Mouse (Mus musculus) neural tube, embryonic 15.5 days (tissue): ENCODE results near the gene Grb7. TPM values are rescaled to one million over a fixed set of nuclear protein-coding genes. Genes with fewer than 3 reads are reported as not detected.

Experiments
- ATAC-seq: fragments of 200-750 bp; cut with Nextera tagmentation; 2 replicates; pipeline ENCODE4 v1.8.0; 2017; ENCODE audit warnings: mild to moderate bottlenecking, moderate TSS enrichment, moderate library complexity; ENCODE audit not compliant: low FRiP score
- H3K27ac ChIP-seq: fragments of 300-500 bp; sonication (generic); replicated peaks from 2 replicates; pipeline ENCODE4 v1.5.1; 2015; ENCODE audit warnings: mild to moderate bottlenecking, inconsistent platforms
- H3K27me3 ChIP-seq: fragments of 300-500 bp; sonication (generic); replicated peaks from 2 replicates; pipeline ENCODE4 v1.6.1; 2015; ENCODE audit warnings: inconsistent platforms
- H3K36me3 ChIP-seq: fragments of 300-500 bp; sonication (generic); 2 replicates; pipeline ENCODE4 v1.6.1; 2015; ENCODE audit warnings: inconsistent platforms
- H3K4me1 ChIP-seq: fragments of 300-500 bp; sonication (generic); 2 replicates; pipeline ENCODE4 v1.6.1; 2015; ENCODE audit warnings: inconsistent platforms
- H3K4me2 ChIP-seq: fragments of 300-500 bp; sonication (generic); 2 replicates; pipeline ENCODE4 v1.6.1; 2015; ENCODE audit warnings: inconsistent platforms, mild to moderate bottlenecking, moderate library complexity
- H3K4me3 ChIP-seq: fragments of 300-500 bp; sonication (generic); replicated peaks from 2 replicates; pipeline ENCODE4 v1.5.1; 2015; ENCODE audit warnings: mild to moderate bottlenecking, inconsistent platforms
- H3K9ac ChIP-seq: fragments of 300-500 bp; sonication (generic); replicated peaks from 2 replicates; pipeline ENCODE4 v1.6.1; 2015; ENCODE audit warnings: mild to moderate bottlenecking, inconsistent platforms
- H3K9me3 ChIP-seq: fragments of 300-500 bp; sonication (generic); replicated peaks from 2 replicates; pipeline ENCODE4 v1.6.1; 2016; ENCODE audit warnings: inconsistent platforms
- WGBS: fragments of 180-500 bp; shearing (Covaris S2); methylation state at CpG from one replicate; pipeline ENCODE4 v1.1.7; 2015; ENCODE audit warnings: mixed read lengths; 5-methylcytosine and 5-hydroxymethylcytosine counted together
- polyA plus RNA-seq: library from polyadenylated mRNA; unstranded; fragments of >200 nt; fragmentation: Nextera tagmentation; extraction: Ambion mirVana; gene quantifications from 2 replicates; pipeline ENCODE4 v1.2.1, GENCODE M21; 2015

Gene Grb7
- polyA plus RNA-seq, 1 experiment from 2014 or later = 1.1 TPM

DNA sequence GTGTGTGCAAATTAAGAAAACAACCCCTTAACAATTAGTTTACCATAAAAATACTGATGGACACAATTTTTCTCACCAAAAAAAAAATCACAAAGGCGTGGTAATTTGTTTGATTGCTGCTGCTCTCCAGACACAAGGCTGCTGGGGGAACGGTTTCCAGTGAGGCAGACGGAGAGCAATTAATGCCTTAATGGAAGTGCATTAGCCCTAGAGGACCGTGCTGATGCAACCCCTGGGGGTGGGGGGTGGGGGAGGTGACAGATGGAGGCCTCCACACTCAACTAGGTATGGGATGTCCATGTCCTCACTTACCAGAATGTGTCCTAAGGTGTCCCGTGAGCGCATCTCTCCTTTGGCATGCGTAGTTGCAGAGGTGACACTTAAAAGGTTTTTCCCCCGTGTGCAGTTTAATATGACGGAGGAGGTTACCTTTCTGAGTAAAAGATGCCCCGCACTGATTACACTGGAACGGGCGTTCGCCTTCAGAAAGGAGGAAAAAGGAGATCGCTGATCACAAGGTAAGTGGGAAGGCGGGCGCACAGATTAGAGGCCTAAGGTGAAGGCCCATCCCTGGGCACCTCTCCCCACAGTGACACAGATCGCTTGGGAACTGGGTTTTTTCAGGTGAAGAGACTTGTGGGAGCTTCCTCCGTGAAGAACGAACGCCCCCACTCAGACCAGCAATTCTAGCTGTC, 42.5 kb downstream of the Grb7 start:
- H3K4me2 ChIP-seq = no peak overlapping the region
- H3K27ac ChIP-seq = 0 out of 2 replicates have a peak overlapping the region, but pooled peaks have one; percentile 41
- ATAC-seq = no peak
- WGBS = 51% methylated on average over 20 of the region's 20 CpGs
- H3K9me3 ChIP-seq = no peaks in the 10 kb centered on the region
- peaks cover 10% of the 10 kb centered on the region; the same call in 1 of the 2 replicates for H3K27me3 ChIP-seq
- peaks cover 6% of the 10 kb centered on the region; the same call in 1 of the 2 replicates for H3K4me1 ChIP-seq
- no peaks in the 10 kb centered on the region for H3K36me3 ChIP-seq
- H3K9ac ChIP-seq = no peak overlapping the region
- no peak overlapping the region for H3K4me3 ChIP-seq

DNA sequence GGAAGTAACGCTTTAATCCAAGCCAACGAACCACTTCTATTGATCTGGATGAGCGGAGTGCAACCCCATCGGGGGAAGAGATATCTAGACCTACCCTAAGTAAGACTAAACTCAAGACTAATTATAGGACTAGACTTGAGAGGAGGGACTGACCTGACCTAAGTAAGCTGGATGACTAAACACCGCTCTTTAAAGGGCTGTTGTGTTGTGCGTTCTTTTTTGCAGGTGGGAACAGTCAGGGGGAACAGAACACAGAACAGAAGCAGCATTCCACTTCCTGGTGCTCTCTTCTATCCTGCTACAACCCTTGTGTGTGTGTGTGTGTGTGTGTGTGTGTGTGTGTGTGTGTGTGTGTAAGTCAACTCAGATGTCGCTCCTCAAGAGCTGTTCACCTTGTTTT, 45.4 kb downstream of the Grb7 start:
- H3K4me2 ChIP-seq = no peak overlapping the region
- no peak overlapping the region for H3K27ac ChIP-seq
- peaks cover 21% of the 10 kb centered on the region for H3K27me3 ChIP-seq
- H3K9me3 ChIP-seq = no peaks in the 10 kb centered on the region
- WGBS = 94% methylated on average over 7 of the region's 7 CpGs
- no peak overlapping the region for H3K9ac ChIP-seq
- peaks cover 10% of the 10 kb centered on the region for H3K4me1 ChIP-seq
- H3K36me3 ChIP-seq = no peaks in the 10 kb centered on the region
- H3K4me3 ChIP-seq = no peak overlapping the region
- no peak for ATAC-seq

- H3K4me3 ChIP-seq = no peak overlapping the region
- no peak for ATAC-seq
- WGBS = 17% methylated on average over 7 of the region's 7 CpGs
These were observed 46.8 kb downstream of the Grb7 start for GRCm38 (mm10) chr11:98492959-98493358.

GRCm38 (mm10) chr11:98493394-98493793, 47.2 kb downstream of the Grb7 start:
- H3K4me3 ChIP-seq = no peak overlapping the region
- H3K9me3 ChIP-seq = no peaks in the 10 kb centered on the region
- 71% methylated on average over 9 of the region's 9 CpGs for WGBS
- H3K27me3 ChIP-seq = peaks cover 21% of the 10 kb centered on the region
- ATAC-seq = no peak
- no peaks in the 10 kb centered on the region for H3K36me3 ChIP-seq
- H3K4me1 ChIP-seq = peaks cover 26% of the 10 kb centered on the region
- no peak overlapping the region for H3K27ac ChIP-seq
- no peak overlapping the region for H3K9ac ChIP-seq
- H3K4me2 ChIP-seq = no peak overlapping the region

More at GRCm38 (mm10) chr11:98492959-98493358, 46.8 kb downstream of the Grb7 start:
- no peaks in the 10 kb centered on the region for H3K9me3 ChIP-seq
- no peak overlapping the region for H3K4me2 ChIP-seq
- no peaks in the 10 kb centered on the region for H3K36me3 ChIP-seq
- peaks cover 21% of the 10 kb centered on the region for H3K4me1 ChIP-seq
- H3K27me3 ChIP-seq = peaks cover 21% of the 10 kb centered on the region
- no peak overlapping the region for H3K27ac ChIP-seq
- no peak overlapping the region for H3K9ac ChIP-seq

GRCm38 (mm10) chr11:98495176-98495719, 49.1 kb downstream of the Grb7 start:
- Histone ChIP-seq H3K9me3 (no peaks in the 10 kb centered on the region), H3K4me1 (peaks cover 20% of the 10 kb centered on the region), H3K4me2 (no peak overlapping the region), H3K9ac (no peak overlapping the region), H3K4me3 (no peak overlapping the region), H3K36me3 (no peaks in the 10 kb centered on the region), H3K27me3 (peaks cover 16% of the 10 kb centered on the region), H3K27ac (no peak overlapping the region)
- ATAC-seq = no peak
- WGBS = 94% methylated on average over 5 of the region's 5 CpGs

- 6% methylated on average over 22 of the region's 22 CpGs for WGBS
- Histone ChIP-seq H3K4me2 (peak overlapping the region; percentile 40), H3K4me3 (no peak overlapping the region), H3K27me3 (peaks cover 16% of the 10 kb centered on the region), H3K36me3 (no peaks in the 10 kb centered on the region), H3K27ac (peak overlapping the region; percentile 83), H3K9ac (no peak overlapping the region; the same call in 1 of the 2 replicates), H3K9me3 (no peaks in the 10 kb centered on the region), H3K4me1 (peaks cover 23% of the 10 kb centered on the region)
- peak; percentile 79 for ATAC-seq
These were observed 51.4 kb downstream of the Grb7 start for GRCm38 (mm10) chr11:98497388-98498288.

DNA sequence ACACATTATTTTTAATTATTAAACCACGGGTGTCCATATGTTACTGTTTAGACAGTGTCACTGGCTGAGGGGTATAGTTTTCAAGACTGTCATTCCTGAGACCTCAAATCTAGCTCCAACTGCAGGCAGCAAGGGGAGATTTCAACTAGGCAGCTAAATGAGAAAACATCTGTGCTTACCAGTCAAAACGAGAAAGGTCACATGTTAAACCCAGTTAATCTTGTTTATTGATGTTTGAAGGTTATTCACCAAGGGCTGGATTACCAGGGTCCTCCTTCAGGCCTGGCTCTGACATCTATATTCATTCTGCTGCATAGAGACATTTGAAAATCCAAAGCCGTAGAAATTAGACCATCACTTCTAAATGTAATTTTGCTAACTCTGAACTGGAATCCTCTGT, 58.7 kb downstream of the Grb7 start:
- H3K4me3 ChIP-seq = no peak overlapping the region
- 0 out of 2 replicates have a peak, but pooled peaks cover 3% of the 10 kb centered on the region for H3K27me3 ChIP-seq
- 68% methylated on average over 3 of the region's 3 CpGs for WGBS

More for the DNA sequence above, 58.7 kb downstream of the Grb7 start:
- ATAC-seq = no peak
- Histone ChIP-seq H3K4me1 (0 out of 2 replicates have a peak, but pooled peaks cover 3% of the 10 kb centered on the region), H3K4me2 (no peak overlapping the region), H3K36me3 (no peaks in the 10 kb centered on the region), H3K9ac (no peak overlapping the region), H3K9me3 (no peaks in the 10 kb centered on the region), H3K27ac (no peak overlapping the region)

Other genes starting within 250 kb of the Grb7 start
- 7.1 and 7.2 TPM in 2 replicates for gene Cdk12, start 243.3 kb upstream of the Grb7 start, polyA plus RNA-seq
- 13.7 and 16.3 TPM in 2 replicates for gene Neurod2, start 116.7 kb upstream of the Grb7 start, polyA plus RNA-seq
- gene Ppp1r1b, start 98.0 kb upstream of the Grb7 start, polyA plus RNA-seq = 2.5 and 3.7 TPM in 2 replicates
- gene Stard3, start 88.0 kb upstream of the Grb7 start, polyA plus RNA-seq = 31.6 and 37.6 TPM in 2 replicates
- gene Tcap, start 62.6 kb upstream of the Grb7 start, polyA plus RNA-seq = 1.4 and 1.7 TPM in 2 replicates
- gene Pnmt, start 59.9 kb upstream of the Grb7 start, polyA plus RNA-seq = 2.2 and 2.9 TPM in 2 replicates
- gene Pgap3, start 45.9 kb upstream of the Grb7 start, polyA plus RNA-seq = 7.4 and 9.6 TPM in 2 replicates
- 7.3 and 9.4 TPM in 2 replicates for gene Erbb2, start 33.9 kb upstream of the Grb7 start, polyA plus RNA-seq
- 243 and 278 TPM in 2 replicates for gene Mien1, start 7.4 kb upstream of the Grb7 start, polyA plus RNA-seq
- 0.18 and 1.3 TPM in 2 replicates for gene Ikzf3, start 99.6 kb downstream of the Grb7 start, polyA plus RNA-seq
- 0.45 TPM in 1 of 2 replicates, not detected in the other for gene Zpbp2, start 104.7 kb downstream of the Grb7 start, polyA plus RNA-seq
- gene Ormdl3, start 141.0 kb downstream of the Grb7 start, polyA plus RNA-seq = 92.9 and 99.8 TPM in 2 replicates
- gene Lrrc3c, start 151.9 kb downstream of the Grb7 start, polyA plus RNA-seq = not detected in 2 replicates
- gene Gm12355, start 179.3 kb downstream of the Grb7 start, polyA plus RNA-seq = 0.42 and 0.79 TPM in 2 replicates
- gene Gsdma3, start 180.0 kb downstream of the Grb7 start, polyA plus RNA-seq = not detected in 2 replicates
- gene Gsdma2, start 200.4 kb downstream of the Grb7 start, polyA plus RNA-seq = 0.14 and 0.15 TPM in 2 replicates
- gene Gsdma, start 218.0 kb downstream of the Grb7 start, polyA plus RNA-seq = 0.06 TPM in 1 of 2 replicates, not detected in the other
- 185 and 191 TPM in 2 replicates for gene Psmd3, start 236.2 kb downstream of the Grb7 start, polyA plus RNA-seq